Mouse (Mus musculus) fat pad, adult 2 months (tissue): ENCODE measurements around the gene Angptl2.

ENCODE experiments used
- DNase-seq: peaks from one replicate; pipeline ENCODE4 v3.0.0-alpha.2; 2011; ENCODE audit warnings: low read depth, low spot score; ENCODE audit errors: extremely low read depth

Gene Angptl2

DNA sequence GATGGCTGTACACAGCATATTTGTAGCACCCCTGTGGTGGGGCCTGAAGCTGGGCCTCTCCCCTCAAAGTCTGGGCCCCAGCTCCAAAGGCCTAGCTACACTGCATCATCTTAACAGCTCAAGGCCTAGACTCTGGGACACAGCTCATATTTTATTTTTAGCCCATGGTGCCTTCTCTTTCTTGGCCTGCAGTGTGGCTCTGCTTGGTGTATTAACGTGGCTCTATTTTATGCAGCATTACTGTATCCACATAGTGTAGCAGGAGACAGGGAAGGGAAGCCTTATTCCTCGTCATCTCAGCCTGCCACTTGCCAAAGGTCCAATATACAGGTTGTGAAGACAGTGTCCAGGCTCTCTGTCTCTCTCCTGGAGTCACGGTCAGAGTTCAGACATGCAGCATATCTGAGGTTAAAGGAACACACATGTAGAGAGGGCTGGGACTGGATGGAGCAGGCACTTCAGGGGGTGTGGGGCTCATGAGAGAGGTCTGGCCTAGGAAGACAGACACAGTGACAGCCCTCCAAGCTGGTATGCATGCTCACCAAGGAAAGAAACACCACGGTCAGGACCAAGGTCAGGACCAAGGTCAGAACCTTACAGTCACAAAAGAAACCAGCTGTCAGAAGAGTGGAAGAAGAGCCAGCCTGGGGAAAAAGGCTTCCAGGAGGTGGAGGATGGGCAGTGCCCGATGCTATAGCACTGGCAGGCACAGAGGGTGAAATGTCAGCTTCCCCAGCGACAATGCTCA, 52.7 kb downstream of the Angptl2 start:
- no peak for DNase-seq

DNA sequence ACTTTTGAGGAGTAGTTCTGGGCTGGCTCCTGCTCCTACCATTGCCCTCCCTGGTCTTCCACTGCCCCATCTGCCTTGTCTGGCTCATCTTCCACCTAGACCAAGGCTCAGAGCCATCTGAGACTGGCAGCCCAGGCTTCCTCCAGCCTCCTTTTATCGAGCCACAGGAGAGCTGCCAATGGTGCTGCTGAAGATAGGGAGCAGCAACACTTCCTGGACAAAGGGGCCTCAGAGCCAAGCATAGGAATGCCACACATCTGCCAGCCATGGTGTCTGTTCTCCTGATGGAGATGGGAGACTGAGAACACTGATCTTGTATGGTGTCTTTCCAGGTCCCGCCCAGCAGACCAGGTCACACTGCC, 53.2 kb downstream of the Angptl2 start:
- no peak for DNase-seq

DNA sequence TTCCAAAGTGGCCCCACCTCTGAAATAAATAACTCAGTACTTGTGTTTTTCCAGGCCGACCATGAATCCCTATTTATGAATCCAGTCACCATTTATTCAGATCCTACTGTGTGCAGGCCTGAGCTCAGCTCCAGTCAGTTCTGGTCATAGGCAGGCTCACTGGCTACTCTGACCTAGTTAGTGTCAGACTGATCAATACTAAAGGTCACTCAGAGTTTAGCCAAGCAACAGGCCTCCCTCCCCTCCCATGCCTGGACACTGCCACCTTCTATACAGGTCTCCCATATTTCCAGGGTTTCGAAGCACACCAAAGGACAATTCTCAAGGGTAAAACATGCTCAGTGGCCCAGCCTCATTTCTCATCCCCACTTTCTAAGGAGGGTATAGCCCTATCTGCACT, 54.7 kb downstream of the Angptl2 start:
- no peak for DNase-seq

GRCm38 (mm10) chr2:33271511-33271910, 55.6 kb downstream of the Angptl2 start:
- DNase-seq, result no peak

- no peak for DNase-seq
Observed at GRCm38 (mm10) chr2:33272665-33273439, 57.0 kb downstream of the Angptl2 start.

DNA sequence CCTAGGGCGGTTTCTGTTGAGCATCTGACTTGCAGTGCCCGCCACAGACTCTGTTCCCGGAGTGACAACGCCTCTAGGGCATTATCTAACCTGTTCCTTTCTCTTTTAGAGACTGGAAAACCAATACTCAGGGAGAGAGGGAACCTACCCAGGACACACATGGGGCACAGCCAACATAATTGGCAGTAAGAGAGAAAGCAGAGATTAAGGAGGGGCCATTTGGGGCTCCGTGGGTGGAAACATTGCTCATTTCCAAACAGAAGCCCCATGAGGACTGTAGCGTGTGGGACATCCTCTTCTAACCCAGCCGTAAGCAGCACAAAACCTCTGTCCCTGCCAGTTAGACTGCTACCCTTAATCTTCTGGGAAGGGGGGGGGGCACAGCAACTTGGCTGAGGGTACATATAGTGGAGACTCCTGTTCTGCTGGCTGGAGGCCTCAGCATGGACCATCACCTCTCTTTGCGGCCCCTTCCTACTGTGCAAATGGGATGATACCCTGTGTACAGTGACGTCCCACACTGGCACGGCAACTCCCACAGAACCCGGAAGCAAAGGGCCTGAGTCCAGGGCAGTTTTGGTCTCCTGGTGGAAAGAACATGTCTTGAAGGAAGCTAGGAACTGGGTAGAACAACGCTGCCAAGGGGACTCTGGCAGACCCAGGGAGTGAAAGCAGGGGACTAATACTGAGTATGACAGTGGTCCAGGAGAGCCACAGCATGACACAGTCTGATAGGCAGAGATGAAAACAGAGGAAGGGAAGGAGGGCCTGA, 59.0 kb downstream of the Angptl2 start:
- peak; percentile 26 for DNase-seq

DNA sequence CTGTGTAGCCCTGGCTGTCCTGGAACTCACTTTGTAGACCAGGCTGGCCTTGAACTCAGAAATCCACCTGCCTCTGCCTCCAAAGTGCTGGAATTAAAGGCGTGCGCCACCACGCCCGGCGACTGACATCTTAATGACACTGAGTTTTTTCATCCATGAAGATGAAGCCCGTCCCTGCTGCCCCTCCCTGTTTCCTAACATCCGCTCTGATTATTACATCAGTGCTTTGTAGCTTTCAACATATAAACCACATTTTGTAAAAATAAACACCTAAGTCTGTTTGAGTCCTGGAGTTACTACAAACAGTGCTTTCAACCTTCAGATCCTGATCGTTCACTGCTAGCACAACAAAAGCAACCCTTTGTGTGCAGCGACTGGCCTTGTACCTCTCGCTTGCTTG, 63.9 kb downstream of the Angptl2 start:
- no peak for DNase-seq

DNA sequence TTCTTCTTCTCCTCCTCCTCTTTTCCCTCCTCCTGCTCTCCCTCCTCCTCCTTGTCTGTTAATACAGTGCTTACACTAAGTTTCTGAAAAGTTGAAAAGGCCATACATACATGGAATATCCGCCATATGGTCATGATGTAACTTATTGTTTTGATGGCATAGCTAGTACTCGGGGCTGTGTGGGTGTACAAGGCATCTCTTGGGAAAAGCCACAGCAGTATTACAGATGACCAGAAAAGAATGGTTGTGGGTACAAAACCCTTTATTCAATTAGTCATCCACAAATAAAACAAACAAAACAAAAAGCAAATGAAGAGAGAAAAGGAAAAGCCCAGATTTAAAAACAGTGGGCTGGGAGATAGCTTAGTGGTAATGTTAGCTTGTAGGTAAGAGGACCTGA, 64.7 kb downstream of the Angptl2 start:
- no peak for DNase-seq

GRCm38 (mm10) chr2:33281807-33282206, 65.9 kb downstream of the Angptl2 start:
- DNase-seq, result no peak

- no peak for DNase-seq
Observed at GRCm38 (mm10) chr2:33282877-33283276, 67.0 kb downstream of the Angptl2 start.

DNA sequence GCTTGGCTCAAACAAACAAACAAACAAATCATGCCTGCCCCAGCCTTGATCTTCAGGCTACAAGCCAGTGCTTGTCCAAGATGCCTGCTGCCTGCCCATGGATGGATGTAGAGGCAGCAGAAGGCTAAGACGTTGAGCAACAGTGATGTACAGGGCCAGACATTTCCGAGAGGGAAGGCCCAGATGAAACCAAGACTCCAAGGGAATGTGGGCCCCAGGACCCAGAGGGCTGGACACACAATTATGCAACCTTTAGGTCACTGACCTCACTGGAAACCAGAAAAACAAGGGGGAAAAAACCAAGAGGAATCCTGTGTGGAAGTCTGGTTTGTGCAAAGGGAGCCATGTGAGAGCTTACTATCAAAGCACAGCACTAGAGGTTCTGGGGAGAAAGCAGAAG, 67.8 kb downstream of the Angptl2 start:
- DNase-seq, result no peak

- DNase-seq, result no peak
Observed at GRCm38 (mm10) chr2:33288837-33289236, 73.0 kb downstream of the Angptl2 start.

DNA sequence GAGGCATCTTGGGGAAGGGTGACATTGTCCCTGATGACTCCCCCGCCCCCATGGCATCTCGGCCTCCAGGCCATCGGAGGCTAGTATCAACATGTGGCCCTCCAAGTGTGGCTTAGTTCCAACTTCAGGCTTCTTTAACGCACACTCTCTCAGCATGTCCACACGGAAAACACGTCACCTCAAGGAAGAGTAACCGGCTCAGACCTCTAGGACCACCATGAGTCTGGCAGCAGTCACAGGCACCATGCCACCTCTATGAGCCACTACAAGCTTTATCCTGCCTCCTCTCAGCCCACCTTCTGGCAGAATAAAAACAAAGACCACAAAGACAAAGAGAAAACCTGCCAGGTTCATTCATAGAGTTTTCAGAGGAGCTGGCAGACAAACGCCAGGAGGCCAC, 74.6 kb downstream of the Angptl2 start:
- no peak for DNase-seq

- DNase-seq, result no peak
Observed at GRCm38 (mm10) chr2:33292057-33292456, 76.2 kb downstream of the Angptl2 start.

- no peak for DNase-seq
Observed at GRCm38 (mm10) chr2:33295115-33295514, 79.2 kb downstream of the Angptl2 start.
